Mouse (Mus musculus): Measurements from ENCODE around the gene Peli3. TPM values are rescaled to one million over a fixed set of nuclear protein-coding genes. Genes with fewer than 3 reads are reported as not detected.

Gene Peli3
- polyA plus RNA-seq, 1 experiment from 2014 or later: 4.5 TPM

Other genes starting within 250 kb of the Peli3 start
- gene Gm960, start 244.5 kb downstream of the Peli3 start, polyA plus RNA-seq (2016; fragmentation: Nextera tagmentation; extraction: Ambion mirVana): 5.6 and 6.9 TPM in 2 replicates
- gene Sptbn2, start 232.0 kb downstream of the Peli3 start, polyA plus RNA-seq (2016; fragmentation: Nextera tagmentation; extraction: Ambion mirVana): 2.6 and 2.7 TPM in 2 replicates
- 111 and 116 TPM in 2 replicates for gene Rbm4b, start 186.6 kb downstream of the Peli3 start, polyA plus RNA-seq (2016; fragmentation: Nextera tagmentation; extraction: Ambion mirVana)
- 80.1 and 90.2 TPM in 2 replicates for gene Rbm4, start 149.2 kb downstream of the Peli3 start, polyA plus RNA-seq (2016; fragmentation: Nextera tagmentation; extraction: Ambion mirVana)
- gene Gm21992, start 131.5 kb downstream of the Peli3 start, polyA plus RNA-seq (2016; fragmentation: Nextera tagmentation; extraction: Ambion mirVana): 36.3 and 57.2 TPM in 2 replicates
- gene Rbm14, start 131.5 kb downstream of the Peli3 start, polyA plus RNA-seq (2016; fragmentation: Nextera tagmentation; extraction: Ambion mirVana): 113 and 114 TPM in 2 replicates
- 56.4 and 60.4 TPM in 2 replicates for gene Ccs, start 103.8 kb downstream of the Peli3 start, polyA plus RNA-seq (2016; fragmentation: Nextera tagmentation; extraction: Ambion mirVana)
- gene Ccdc87, start 103.8 kb downstream of the Peli3 start, polyA plus RNA-seq (2016; fragmentation: Nextera tagmentation; extraction: Ambion mirVana): 0.06 and 0.09 TPM in 2 replicates
- gene Ctsf, start 88.0 kb downstream of the Peli3 start, polyA plus RNA-seq (2016; fragmentation: Nextera tagmentation; extraction: Ambion mirVana): 31.6 and 36.0 TPM in 2 replicates
- 9.0 and 9.1 TPM in 2 replicates for gene Actn3, start 65.2 kb downstream of the Peli3 start, polyA plus RNA-seq (2016; fragmentation: Nextera tagmentation; extraction: Ambion mirVana)
- gene Zdhhc24, start 64.5 kb downstream of the Peli3 start, polyA plus RNA-seq (2016; fragmentation: Nextera tagmentation; extraction: Ambion mirVana): 9.5 and 10.7 TPM in 2 replicates
- 5.1 and 6.5 TPM in 2 replicates for gene Bbs1, start 36.5 kb downstream of the Peli3 start, polyA plus RNA-seq (2016; fragmentation: Nextera tagmentation; extraction: Ambion mirVana)
- gene Dpp3, start 14.8 kb downstream of the Peli3 start, polyA plus RNA-seq (2016; fragmentation: Nextera tagmentation; extraction: Ambion mirVana): 148 and 152 TPM in 2 replicates
- gene Mrpl11, start 19.0 kb upstream of the Peli3 start, polyA plus RNA-seq (2016; fragmentation: Nextera tagmentation; extraction: Ambion mirVana): 153 and 154 TPM in 2 replicates
- gene Npas4, start 47.2 kb upstream of the Peli3 start, polyA plus RNA-seq (2016; fragmentation: Nextera tagmentation; extraction: Ambion mirVana): not detected in 2 replicates
- 4.9 and 5.7 TPM in 2 replicates for gene Slc29a2, start 80.7 kb upstream of the Peli3 start, polyA plus RNA-seq (2016; fragmentation: Nextera tagmentation; extraction: Ambion mirVana)
- 42.3 and 44.8 TPM in 2 replicates for gene B4gat1, start 95.7 kb upstream of the Peli3 start, polyA plus RNA-seq (2016; fragmentation: Nextera tagmentation; extraction: Ambion mirVana)
- gene AC124502.3, start 95.8 kb upstream of the Peli3 start, polyA plus RNA-seq (2016; fragmentation: Nextera tagmentation; extraction: Ambion mirVana): 2.4 and 4.1 TPM in 2 replicates
- gene Brms1, start 98.2 kb upstream of the Peli3 start, polyA plus RNA-seq (2016; fragmentation: Nextera tagmentation; extraction: Ambion mirVana): 48.3 and 49.5 TPM in 2 replicates
- 2.4 and 2.5 TPM in 2 replicates for gene Rin1, start 107.4 kb upstream of the Peli3 start, polyA plus RNA-seq (2016; fragmentation: Nextera tagmentation; extraction: Ambion mirVana)
- 30.6 and 38.1 TPM in 2 replicates for gene Cd248, start 125.0 kb upstream of the Peli3 start, polyA plus RNA-seq (2016; fragmentation: Nextera tagmentation; extraction: Ambion mirVana)
- 2.3 and 2.8 TPM in 2 replicates for gene Tmem151a, start 142.4 kb upstream of the Peli3 start, polyA plus RNA-seq (2016; fragmentation: Nextera tagmentation; extraction: Ambion mirVana)
- gene Yif1a, start 145.4 kb upstream of the Peli3 start, polyA plus RNA-seq (2016; fragmentation: Nextera tagmentation; extraction: Ambion mirVana): 60.7 and 69.4 TPM in 2 replicates
- gene Cnih2, start 155.4 kb upstream of the Peli3 start, polyA plus RNA-seq (2016; fragmentation: Nextera tagmentation; extraction: Ambion mirVana): 43.0 and 46.3 TPM in 2 replicates
- gene Rab1b, start 163.9 kb upstream of the Peli3 start, polyA plus RNA-seq (2016; fragmentation: Nextera tagmentation; extraction: Ambion mirVana): 237 and 239 TPM in 2 replicates
- 28.1 and 32.1 TPM in 2 replicates for gene Klc2, start 175.4 kb upstream of the Peli3 start, polyA plus RNA-seq (2016; fragmentation: Nextera tagmentation; extraction: Ambion mirVana)